Comparison of ENCODE assay signal across 11 mouse cellular contexts in the genomic region with DNA sequence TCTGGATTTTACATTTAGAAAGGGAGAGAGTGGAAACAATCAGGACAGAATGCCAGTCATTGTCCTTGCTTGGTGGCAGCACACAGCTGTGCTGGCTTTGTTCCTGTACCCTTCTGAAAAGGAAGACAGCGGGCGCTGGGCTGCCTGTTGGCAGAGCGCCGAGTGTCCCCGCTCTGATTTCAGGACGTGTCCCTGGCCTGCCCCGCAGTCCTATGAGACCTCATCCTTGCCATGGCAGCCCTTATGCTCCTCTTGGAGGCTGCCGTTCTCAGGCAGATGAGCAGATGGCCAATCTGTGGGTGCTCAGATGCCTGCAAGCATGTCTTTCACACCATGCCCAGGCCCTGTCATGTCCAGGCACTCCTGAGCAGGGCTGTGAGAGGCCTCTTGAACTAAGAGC. TPM values are rescaled to one million over a fixed set of nuclear protein-coding genes. Genes with fewer than 3 reads are reported as not detected.
DNase-seq lines count a peak whose midpoint lies in the region; ATAC-seq lines count a peak whose summit lies in the region.
"Had no signal": no experiment of that assay in that cellular context is flagged by ENCODE, and none has a peak within 500 bp of the region (broad histone marks: within the 10 kb centered on the region; RNA-seq: fewer than 3 reads in every experiment).

No protein-coding gene starts in this region.

- no peaks in the 10 kb centered on the region for H3K36me3 ChIP-seq in forebrain, embryonic 16.5 days (ENCODE audit: control insufficient read depth, insufficient read depth)
- H3K36me3 ChIP-seq: embryonic facial prominence, embryonic 15.5 days had no signal

- WGBS in forebrain, embryonic 16.5 days, result 21% methylated on average over 8 of the region's 8 CpGs

- intact Hi-C loops in left cerebral cortex, postnatal 14 days (cut with DNase I), result no loop called here

- H3K27ac ChIP-seq in forebrain, embryonic 16.5 days (ENCODE audit: low read length), result peak overlapping the region; percentile 60; the same call in 1 of the 2 replicates
- H3K27ac ChIP-seq: embryonic facial prominence, embryonic 15.5 days had no signal

- H3K4me3 ChIP-seq in forebrain, embryonic 16.5 days (replicated peaks; ENCODE audit: low read length), result no peak overlapping the region
- H3K4me3 ChIP-seq: embryonic facial prominence, embryonic 15.5 days had no signal

- H3K4me1 ChIP-seq in forebrain, embryonic 16.5 days (replicated peaks; ENCODE audit: control insufficient read depth, insufficient read depth, low read length), result peaks cover 17% of the 10 kb centered on the region

- H3K9ac ChIP-seq in forebrain, embryonic 16.5 days (replicated peaks; ENCODE audit: low read depth, low read length), result no peak overlapping the region
- H3K9ac ChIP-seq: embryonic facial prominence, embryonic 15.5 days; lung, embryonic 14.5 days had no signal

- ATAC-seq in cerebellum, adult (ENCODE audit: insufficient number of reproducible peaks, low FRiP score, low TSS enrichment), result peak; percentile 93
- ATAC-seq in forebrain, embryonic 16.5 days, result peak; percentile 83

- no peaks in the 10 kb centered on the region for H3K27me3 ChIP-seq in forebrain, embryonic 16.5 days (replicated peaks; ENCODE audit: control insufficient read depth, insufficient read depth, low read length)
- H3K27me3 ChIP-seq: CH12.LX; embryonic facial prominence, embryonic 15.5 days had no signal

- DNase-seq in heart, adult 11 months, result peak; percentile 88
- no peak for DNase-seq in heart, adult 18-20 months
- peak; percentile 17 to 25 for DNase-seq in left cerebral cortex, postnatal 14 days (ENCODE audit: low spot score in 2 of 2)
- no peak for DNase-seq in MN1 (ENCODE audit: low spot score)
- DNase-seq in testis, postnatal 10 days (ENCODE audit: low spot score), result no peak
- DNase-seq in kidney, postnatal 4 days, result no peak
- DNase-seq: lung, embryonic 14.5 days had no signal

- H3K9me3 ChIP-seq in forebrain, embryonic 16.5 days (ENCODE audit: control insufficient read depth, low read length), result no peaks in the 10 kb centered on the region
- H3K9me3 ChIP-seq: embryonic facial prominence, embryonic 15.5 days had no signal

- H3K4me2 ChIP-seq in forebrain, embryonic 16.5 days (ENCODE audit: low read length), result no peak overlapping the region
- H3K4me2 ChIP-seq: embryonic facial prominence, embryonic 15.5 days; lung, embryonic 14.5 days had no signal

RNA-seq across cellular contexts. Expression of gene Begain, which starts 17.7 kb away (rescaled TPM):
- total RNA-seq in heart, adult 18-20 months (2021), result under 1 TPM; 0.17 to 0.28 TPM
- 16.1 and 22.6 TPM in 2 replicates for polyA plus RNA-seq in forebrain, embryonic 16.5 days (2015; fragmentation: Nextera tagmentation; extraction: Ambion mirVana)
- 100 to 1,000 TPM; 164 to 172 TPM for total RNA-seq in left cerebral cortex, postnatal 14 days (2021)

Comparison
In these comparisons a context has a peak if more than half of its experiments do, and no peak if none do; other contexts are left out.
1. DNase-seq: peak in heart, adult 11 months (single experiment) and left cerebral cortex, postnatal 14 days (2 of 2); none in heart, adult 18-20 months (0 of 2), MN1 (single experiment), testis, postnatal 10 days (single experiment) and kidney, postnatal 4 days (0 of 2).
2. RNA of gene Begain, which starts 17.7 kb away (total RNA-seq): 164 to 172 TPM in left cerebral cortex, postnatal 14 days; 0.17 to 0.28 TPM in heart, adult 18-20 months; every median in the first group is over 100 times any median in the second.